Mouse (Mus musculus) heart, postnatal 0 days (tissue): ENCODE data around the gene Sec14l5. TPM values are rescaled to one million over a fixed set of nuclear protein-coding genes. Genes with fewer than 3 reads are reported as not detected.

Experiments
- ATAC-seq: fragments of 200-750 bp; cut with Nextera tagmentation; 2 replicates; pipeline ENCODE4 v1.8.0; 2017; ENCODE audit warnings: low read depth, moderate number of reproducible peaks, moderate library complexity; ENCODE audit not compliant: insufficient read depth
- DNase-seq: peaks from one replicate; pipeline ENCODE4 v3.0.0-alpha.2; 2016; ENCODE audit warnings: low spot score
- H3K27ac ChIP-seq: fragments of 300-500 bp; sonication (generic); 2 replicates; pipeline ENCODE4 v1.5.1; 2014; ENCODE audit warnings: low read depth, mild to moderate bottlenecking
- H3K27me3 ChIP-seq: fragments of 300-500 bp; sonication (generic); 2 replicates; pipeline ENCODE4 v1.6.1; 2014; ENCODE audit warnings: low read length, mixed read lengths; ENCODE audit not compliant: control insufficient read depth, insufficient read depth
- H3K36me3 ChIP-seq: fragments of 300-500 bp; sonication (generic); replicated peaks from 2 replicates; pipeline ENCODE4 v1.6.1; 2014; ENCODE audit warnings: low read length, mixed read lengths; ENCODE audit not compliant: control insufficient read depth, insufficient read depth
- H3K4me1 ChIP-seq: fragments of 300-500 bp; sonication (generic); 2 replicates; pipeline ENCODE4 v1.6.1; 2014; ENCODE audit warnings: antibody characterized with exemption; ENCODE audit not compliant: control insufficient read depth, insufficient read depth
- H3K4me2 ChIP-seq: fragments of 300-500 bp; sonication (generic); 2 replicates; pipeline ENCODE4 v1.6.1; 2014; ENCODE audit warnings: low read depth, mild to moderate bottlenecking, low read length, moderate library complexity
- H3K4me3 ChIP-seq: fragments of 300-500 bp; sonication (generic); 2 replicates; pipeline ENCODE4 v1.5.1; 2014; ENCODE audit warnings: low read depth, low read length
- H3K9ac ChIP-seq: fragments of 300-500 bp; sonication (generic); replicated peaks from 2 replicates; pipeline ENCODE4 v1.6.1; 2014; ENCODE audit warnings: low read depth, low read length, mixed read lengths
- H3K9me3 ChIP-seq: fragments of 300-500 bp; sonication (generic); replicated peaks from 2 replicates; pipeline ENCODE4 v1.6.1; 2016; ENCODE audit warnings: low read length; ENCODE audit not compliant: control insufficient read depth
- CTCF ChIP-seq: IDR thresholded peaks from 2 replicates; pipeline ENCODE4 v1.5.1; 2016; ENCODE audit warnings: antibody characterized with exemption, control low read depth, low read depth
- EP300 ChIP-seq: IDR thresholded peaks from 2 replicates; pipeline ENCODE4 v1.6.1; 2016; ENCODE audit warnings: antibody characterized with exemption, low read depth
- WGBS: fragments of 180-500 bp; shearing (Covaris S2); extraction: QIAGEN DNeasy Blood & Tissue Kit; methylation state at CpG from one replicate; pipeline ENCODE4 v1.1.7; 2014; 5-methylcytosine and 5-hydroxymethylcytosine counted together
- polyA plus RNA-seq: library from polyadenylated mRNA; unstranded; fragments of >200 nt; fragmentation: Nextera tagmentation; extraction: Ambion mirVana; gene quantifications from 2 replicates; pipeline ENCODE4 v1.2.1, GENCODE M21; 2015
- total RNA-seq: library from RNA; depleted of rRNA; stranded (reverse); fragments of >200 nt; gene quantifications from 2 replicates; pipeline ENCODE4 v1.2.3, GENCODE M21; 2014; ENCODE audit warnings: low replicate concordance

Gene Sec14l5
- total and polyA plus RNA-seq, 2 experiments from 2014 or later = not detected

DNA sequence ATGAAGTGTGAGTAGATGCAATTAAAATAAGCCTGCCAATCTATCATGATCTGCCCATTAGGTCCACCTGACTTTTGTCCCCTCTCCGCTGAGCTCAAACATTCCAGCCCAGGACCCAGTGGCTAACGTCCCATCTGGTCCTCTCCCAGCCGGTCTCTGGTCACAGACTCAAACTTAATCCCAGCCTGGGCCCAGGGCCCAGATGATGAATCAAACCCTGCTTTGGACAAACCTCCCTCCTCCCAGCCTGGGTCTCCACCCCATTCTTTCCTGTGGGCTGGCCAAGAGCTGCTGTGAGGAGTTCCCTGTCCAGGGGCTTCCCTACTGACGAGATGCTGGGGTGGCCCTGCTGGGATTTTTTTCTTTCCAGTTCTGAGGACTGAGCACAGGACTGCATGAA, 7.2 kb upstream of the Sec14l5 start:
- Histone ChIP-seq H3K4me1 (peaks cover 21% of the 10 kb centered on the region), H3K4me2 (no peak overlapping the region), H3K27ac (no peak overlapping the region), H3K9ac (no peak overlapping the region), H3K9me3 (no peaks in the 10 kb centered on the region), H3K27me3 (no peaks in the 10 kb centered on the region), H3K36me3 (no peaks in the 10 kb centered on the region), H3K4me3 (no peak overlapping the region)
- TF ChIP-seq EP300 (no peak), CTCF (no peak)
- ATAC-seq (no peak), DNase-seq (no peak)
- 57% methylated on average over 4 of the region's 4 CpGs for WGBS

DNA sequence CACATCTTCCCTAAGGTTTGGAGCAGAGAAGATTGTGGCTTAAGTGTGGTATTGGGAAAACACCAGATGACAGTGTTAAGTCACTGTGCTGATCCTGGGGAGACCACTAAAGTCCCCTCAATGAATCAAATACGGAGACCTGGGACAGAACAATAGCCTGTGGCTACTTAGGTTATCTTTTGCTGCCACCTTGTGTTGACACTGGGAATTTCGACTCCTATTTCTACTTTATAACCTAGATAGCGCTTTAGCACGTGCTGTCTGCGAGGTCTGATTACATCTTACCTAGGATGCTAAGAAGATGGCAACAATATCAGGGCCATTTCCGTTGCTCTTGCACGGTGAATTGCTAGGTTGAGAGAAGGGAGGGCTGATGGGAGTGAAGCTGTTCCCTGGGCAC, 1.3 kb upstream of the Sec14l5 start:
- Histone ChIP-seq H3K9ac (no peak overlapping the region), H3K27me3 (peaks cover 18% of the 10 kb centered on the region), H3K9me3 (no peaks in the 10 kb centered on the region), H3K4me3 (no peak overlapping the region), H3K36me3 (no peaks in the 10 kb centered on the region), H3K4me1 (peaks cover 7% of the 10 kb centered on the region; the same call in 1 of the 2 replicates), H3K27ac (no peak overlapping the region), H3K4me2 (no peak overlapping the region)
- DNase-seq (peak; percentile 75), ATAC-seq (no peak; the same call in 1 of the 2 replicates)
- under 1% methylated on average over 7 of the region's 7 CpGs for WGBS
- TF ChIP-seq EP300 (no peak), CTCF (peak; percentile 75)

DNA sequence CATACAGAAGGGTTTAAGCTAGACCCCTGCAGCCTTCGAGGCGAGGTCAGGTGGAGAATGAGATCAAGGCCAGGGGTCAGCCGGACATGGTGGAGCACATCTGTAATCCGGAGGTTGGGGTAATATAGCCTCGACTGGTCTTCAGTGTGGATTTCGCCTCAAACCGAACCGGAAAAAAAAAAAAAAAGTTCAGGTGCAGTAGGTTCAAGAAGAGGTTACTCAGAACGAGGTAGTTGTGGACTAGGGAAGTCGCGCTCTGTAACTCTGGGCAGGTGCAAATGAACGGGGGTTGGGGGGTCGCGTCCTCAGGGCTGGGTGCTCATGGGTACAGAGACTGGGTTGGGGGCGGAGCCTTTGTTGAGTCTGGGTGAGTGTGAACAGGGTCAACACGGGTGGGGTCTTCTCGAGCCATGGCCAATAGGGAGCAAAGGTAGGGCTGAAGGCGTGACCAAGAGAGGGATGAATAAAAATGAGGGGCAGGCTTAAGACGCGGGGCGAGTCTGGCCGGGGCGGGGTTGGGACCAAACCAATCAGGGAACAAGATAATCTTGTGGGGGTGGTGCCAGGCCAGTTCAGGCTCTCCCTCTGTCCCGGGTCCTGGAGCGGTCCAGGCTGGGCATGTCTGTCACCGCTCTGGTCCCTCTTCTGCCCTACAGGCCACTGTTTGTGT, 407 bp upstream of the Sec14l5 start:
- DNase-seq (peak; percentile 78), ATAC-seq (peak; percentile 88)
- WGBS = 3% methylated on average over 26 of the region's 26 CpGs
- H3K27ac ChIP-seq = no peak overlapping the region
- TF ChIP-seq CTCF = no peak
- TF ChIP-seq EP300 = no peak
- no peak overlapping the region for H3K9ac ChIP-seq
- H3K36me3 ChIP-seq = no peaks in the 10 kb centered on the region
- H3K4me3 ChIP-seq = peak overlapping the region; percentile 23
- peaks cover 22% of the 10 kb centered on the region for H3K27me3 ChIP-seq
- peaks cover 7% of the 10 kb centered on the region; the same call in 1 of the 2 replicates for H3K4me1 ChIP-seq
- no peaks in the 10 kb centered on the region for H3K9me3 ChIP-seq
- H3K4me2 ChIP-seq = peak overlapping the region; percentile 63

DNA sequence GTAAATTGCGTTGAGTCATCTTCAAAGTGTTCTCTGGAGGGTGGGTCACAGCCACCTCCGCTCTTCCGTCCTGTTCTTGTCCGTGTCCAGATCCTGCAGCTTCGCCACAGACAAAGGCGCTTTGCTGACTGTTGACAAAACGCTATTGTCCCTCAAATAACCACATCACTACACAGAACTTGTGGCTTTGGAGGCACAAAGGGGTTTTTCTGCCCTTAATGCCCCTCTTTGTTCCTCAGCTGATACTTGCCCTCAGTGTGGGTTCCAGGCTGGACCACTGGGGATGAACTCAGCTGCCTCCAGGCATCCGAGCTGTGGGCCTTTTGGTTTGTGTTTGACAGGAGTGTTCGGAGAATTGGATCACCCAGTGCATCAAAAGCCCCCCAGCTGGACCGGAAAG, 3.6 kb downstream of the Sec14l5 start:
- no peak for ATAC-seq
- no peak overlapping the region for H3K4me3 ChIP-seq
- no peaks in the 10 kb centered on the region for H3K36me3 ChIP-seq
- H3K27ac ChIP-seq = no peak overlapping the region
- no peaks in the 10 kb centered on the region for H3K9me3 ChIP-seq
- DNase-seq = no peak
- TF ChIP-seq EP300 (no peak), CTCF (no peak)
- 77% methylated on average over 10 of the region's 10 CpGs for WGBS
- H3K4me1 ChIP-seq = peaks cover 7% of the 10 kb centered on the region; the same call in 1 of the 2 replicates
- no peak overlapping the region for H3K9ac ChIP-seq
- H3K27me3 ChIP-seq = peaks cover 22% of the 10 kb centered on the region
- H3K4me2 ChIP-seq = no peak overlapping the region

DNA sequence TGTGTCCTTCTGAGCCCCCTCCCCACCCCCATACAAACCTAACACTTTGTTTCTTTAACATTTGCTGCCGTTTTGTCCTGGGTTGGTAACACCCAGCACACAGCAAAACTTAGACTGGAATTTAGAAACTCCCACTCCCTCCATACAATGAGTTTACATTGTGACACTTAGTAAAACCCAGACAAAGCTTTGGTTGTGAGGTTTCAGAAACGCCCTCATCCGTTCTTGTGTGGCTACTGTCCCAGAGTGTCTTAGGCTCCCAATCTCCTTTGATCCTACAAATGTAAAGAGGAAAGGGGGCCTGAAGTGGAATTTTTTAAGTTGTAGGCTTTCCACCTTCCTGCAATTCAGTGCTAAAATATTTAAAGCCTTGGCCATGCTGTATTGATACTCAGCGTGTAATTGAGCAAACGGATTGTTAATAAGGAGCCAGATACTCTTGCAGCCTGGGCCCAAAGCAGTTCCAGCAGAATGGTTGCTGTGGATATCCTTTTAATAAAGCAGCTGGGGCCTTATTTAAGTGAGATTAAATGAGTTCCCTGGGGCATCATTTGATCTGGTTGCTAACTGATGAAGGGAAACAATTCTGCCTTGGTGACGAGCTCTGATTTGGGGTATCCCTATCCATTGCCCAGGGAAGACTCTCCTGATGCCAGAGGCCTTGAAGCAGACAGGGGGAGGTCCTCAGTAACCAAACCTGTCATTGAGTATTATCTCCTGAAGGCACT, 6.6 kb downstream of the Sec14l5 start:
- Histone ChIP-seq H3K9me3 (no peaks in the 10 kb centered on the region), H3K4me3 (no peak overlapping the region), H3K9ac (no peak overlapping the region), H3K27ac (no peak overlapping the region), H3K36me3 (no peaks in the 10 kb centered on the region), H3K27me3 (peaks cover 11% of the 10 kb centered on the region), H3K4me2 (no peak overlapping the region), H3K4me1 (no peaks in the 10 kb centered on the region)
- WGBS = 52% methylated on average over 6 of the region's 6 CpGs
- DNase-seq (no peak), ATAC-seq (no peak)
- no peak for TF ChIP-seq EP300
- TF ChIP-seq CTCF = no peak
